In the genomic region with DNA sequence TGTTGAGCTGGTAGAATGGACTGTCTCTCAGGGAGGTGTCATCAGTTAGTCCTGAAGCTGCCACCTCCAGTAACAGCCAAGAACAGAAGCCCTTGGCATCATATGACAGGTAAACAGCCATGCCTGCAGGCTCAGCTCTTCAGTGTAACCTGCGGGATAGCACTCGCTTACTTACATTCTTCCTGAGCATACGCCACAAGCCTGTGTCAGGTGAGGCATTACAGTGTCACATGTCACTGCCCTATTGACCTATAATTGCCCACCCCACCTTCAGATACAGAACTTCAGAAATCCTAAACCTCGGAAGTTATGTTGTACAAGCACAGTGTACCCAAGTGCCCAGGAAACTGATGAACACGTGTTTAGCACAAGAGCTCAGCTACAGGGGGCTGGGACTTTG, we compare ENCODE assay signal across 22 mouse cellular contexts.
DNase-seq lines count a peak whose midpoint lies in the region; ATAC-seq and TF ChIP-seq lines count a peak whose summit lies in the region.
"Had no signal": no experiment of that assay in that cellular context is flagged by ENCODE, and none has a peak within 500 bp of the region (broad histone marks: within the 10 kb centered on the region; RNA-seq: fewer than 3 reads in every experiment).

No protein-coding gene starts in this region.

- peaks cover 11% of the 10 kb centered on the region; the same call in 1 of the 2 replicates for H3K4me1 ChIP-seq in kidney, adult 2 months (ENCODE audit: control insufficient read depth, insufficient read depth, low read length)
- peaks cover 10% of the 10 kb centered on the region; the same call in 1 of the 2 replicates for H3K4me1 ChIP-seq in kidney, embryonic 14.5 days (ENCODE audit: control insufficient read depth, insufficient read depth, low read length)
- peaks cover 10% of the 10 kb centered on the region; the same call in 1 of the 2 replicates for H3K4me1 ChIP-seq in intestine, embryonic 15.5 days (replicated peaks)
- H3K4me1 ChIP-seq in intestine, postnatal 0 days (replicated peaks; ENCODE audit: control insufficient read depth, insufficient read depth, low read length): no peaks in the 10 kb centered on the region
- 0 out of 2 replicates have a peak, but pooled peaks cover 5% of the 10 kb centered on the region for H3K4me1 ChIP-seq in liver, embryonic 12.5 days
- H3K4me1 ChIP-seq: forebrain, embryonic 15.5 days; hindbrain, embryonic 15.5 days had no signal

- H3K4me2 ChIP-seq in kidney, embryonic 14.5 days (replicated peaks; ENCODE audit: low read depth, low read length): no peak overlapping the region
- no peak overlapping the region for H3K4me2 ChIP-seq in intestine, embryonic 15.5 days (replicated peaks)
- H3K4me2 ChIP-seq in intestine, postnatal 0 days (replicated peaks; ENCODE audit: low read depth): no peak overlapping the region
- H3K4me2 ChIP-seq in liver, embryonic 12.5 days: no peak overlapping the region
- H3K4me2 ChIP-seq: embryonic facial prominence, embryonic 13.5 days; forebrain, embryonic 12.5 days; forebrain, embryonic 15.5 days; heart, embryonic 11.5 days; hindbrain, embryonic 12.5 days; hindbrain, embryonic 15.5 days had no signal

- no peak for TF ChIP-seq POLR2A in kidney, adult 2 months (IDR thresholded peaks at IDR 0.05; ENCODE audit: low read depth, low read length)

- H3K27ac ChIP-seq in kidney, adult 2 months (ENCODE audit: insufficient read depth, low read depth, low read length): no peak overlapping the region
- H3K27ac ChIP-seq in kidney, embryonic 14.5 days (ENCODE audit: low read depth, low read length): no peak overlapping the region
- no peak overlapping the region for H3K27ac ChIP-seq in intestine, embryonic 15.5 days
- H3K27ac ChIP-seq in intestine, postnatal 0 days (ENCODE audit: low read depth, low read length): peak overlapping the region; percentile 54
- no peak overlapping the region for H3K27ac ChIP-seq in liver, embryonic 12.5 days
- H3K27ac ChIP-seq: embryonic facial prominence, embryonic 10.5 days; embryonic facial prominence, embryonic 13.5 days; forebrain, embryonic 12.5 days; forebrain, embryonic 15.5 days; hindbrain, embryonic 12.5 days; hindbrain, embryonic 15.5 days had no signal

- no peak overlapping the region for H3K4me3 ChIP-seq in kidney, adult 2 months (ENCODE audit: insufficient read depth, low read depth, low read length)
- no peak overlapping the region for H3K4me3 ChIP-seq in kidney, embryonic 14.5 days (ENCODE audit: low read length)
- no peak overlapping the region for H3K4me3 ChIP-seq in intestine, embryonic 15.5 days (replicated peaks)
- no peak overlapping the region for H3K4me3 ChIP-seq in intestine, postnatal 0 days (ENCODE audit: low read depth, low read length)
- no peak overlapping the region for H3K4me3 ChIP-seq in liver, embryonic 12.5 days
- H3K4me3 ChIP-seq: embryonic facial prominence, embryonic 10.5 days; embryonic facial prominence, embryonic 13.5 days; erythroblast, embryonic 14.5 days; forebrain, embryonic 12.5 days; forebrain, embryonic 15.5 days; hindbrain, embryonic 12.5 days; hindbrain, embryonic 15.5 days had no signal

- 54% methylated on average over 5 of the region's 5 CpGs for WGBS in kidney, adult 2 months
- 73% methylated on average over 5 of the region's 5 CpGs for WGBS in kidney, embryonic 14.5 days
- 74% methylated on average over 5 of the region's 5 CpGs for WGBS in intestine, embryonic 15.5 days
- WGBS in intestine, postnatal 0 days: 59% methylated on average over 5 of the region's 5 CpGs
- WGBS in liver, embryonic 12.5 days (ENCODE audit: insufficient replicate concordance): 84% methylated on average over 5 of the region's 5 CpGs

- no peak overlapping the region for H3K9ac ChIP-seq in kidney, embryonic 14.5 days (ENCODE audit: low read depth, low read length)
- H3K9ac ChIP-seq in intestine, embryonic 15.5 days: no peak overlapping the region
- no peak overlapping the region for H3K9ac ChIP-seq in intestine, postnatal 0 days (ENCODE audit: low read depth, low read length)
- no peak overlapping the region for H3K9ac ChIP-seq in liver, embryonic 12.5 days
- H3K9ac ChIP-seq: embryonic facial prominence, embryonic 13.5 days; forebrain, embryonic 12.5 days; forebrain, embryonic 15.5 days; hindbrain, embryonic 12.5 days; hindbrain, embryonic 15.5 days had no signal

- no peaks in the 10 kb centered on the region for H3K9me3 ChIP-seq in kidney, embryonic 14.5 days (ENCODE audit: control insufficient read depth, low read length)
- H3K9me3 ChIP-seq in intestine, embryonic 15.5 days: no peaks in the 10 kb centered on the region
- H3K9me3 ChIP-seq in intestine, postnatal 0 days (ENCODE audit: control insufficient read depth): no peaks in the 10 kb centered on the region
- no peaks in the 10 kb centered on the region for H3K9me3 ChIP-seq in liver, embryonic 12.5 days (replicated peaks)
- H3K9me3 ChIP-seq: embryonic facial prominence, embryonic 10.5 days; embryonic facial prominence, embryonic 13.5 days; forebrain, embryonic 12.5 days; forebrain, embryonic 15.5 days; hindbrain, embryonic 12.5 days; hindbrain, embryonic 15.5 days had no signal

- no peaks in the 10 kb centered on the region for H3K27me3 ChIP-seq in kidney, adult 2 months (replicated peaks; ENCODE audit: control insufficient read depth, insufficient read depth, low read length)
- no peaks in the 10 kb centered on the region for H3K27me3 ChIP-seq in kidney, embryonic 14.5 days (ENCODE audit: control insufficient read depth, insufficient read depth, low read length)
- no peaks in the 10 kb centered on the region for H3K27me3 ChIP-seq in intestine, embryonic 15.5 days (replicated peaks)
- H3K27me3 ChIP-seq in intestine, postnatal 0 days (replicated peaks; ENCODE audit: control insufficient read depth, insufficient read depth, low read length): no peaks in the 10 kb centered on the region
- H3K27me3 ChIP-seq in liver, embryonic 12.5 days (replicated peaks): no peaks in the 10 kb centered on the region
- H3K27me3 ChIP-seq: embryonic facial prominence, embryonic 13.5 days; forebrain, embryonic 12.5 days; forebrain, embryonic 15.5 days; hindbrain, embryonic 12.5 days; hindbrain, embryonic 15.5 days had no signal

- peak; percentile 37 for DNase-seq in kidney, adult 2 months
- DNase-seq in urinary bladder, postnatal 36 days (ENCODE audit: low spot score in 2 of 2): no peak
- DNase-seq: adrenal gland, adult 2 months; adrenal gland, postnatal 14 days; cerebellum, adult 18-20 months; cerebellum, adult 9-10 months; cerebellum, postnatal 14 days; gastrocnemius, postnatal 10 days; heart, adult 11 months had no signal

- no peak for ATAC-seq in kidney, embryonic 14.5 days (ENCODE audit: low FRiP score, low TSS enrichment)
- ATAC-seq in intestine, embryonic 15.5 days: peak; percentile 64
- ATAC-seq in intestine, postnatal 0 days: peak; percentile 79
- ATAC-seq in liver, embryonic 12.5 days: no peak
- ATAC-seq: CD4-positive, CD25-positive, alpha-beta regulatory T cell, adult 4 months; forebrain, embryonic 15.5 days had no signal

- no peaks in the 10 kb centered on the region; the same call in 1 of the 2 replicates for H3K36me3 ChIP-seq in kidney, adult 2 months (ENCODE audit: control insufficient read depth, insufficient read depth, low read length)
- H3K36me3 ChIP-seq in kidney, embryonic 14.5 days (ENCODE audit: control insufficient read depth, insufficient read depth, low read length): peaks cover 14% of the 10 kb centered on the region; the same call in 1 of the 2 replicates
- peaks cover 13% of the 10 kb centered on the region for H3K36me3 ChIP-seq in intestine, embryonic 15.5 days
- peaks cover 27% of the 10 kb centered on the region for H3K36me3 ChIP-seq in intestine, postnatal 0 days (ENCODE audit: control insufficient read depth, insufficient read depth)
- H3K36me3 ChIP-seq in liver, embryonic 12.5 days: peaks cover 9% of the 10 kb centered on the region; the same call in 1 of the 2 replicates
- H3K36me3 ChIP-seq: forebrain, embryonic 12.5 days; forebrain, embryonic 15.5 days; hindbrain, embryonic 12.5 days; hindbrain, embryonic 15.5 days had no signal

- TF ChIP-seq CTCF in kidney, adult 2 months (conservative IDR thresholded peaks at IDR 0.05; ENCODE audit: insufficient read depth, insufficient read length, low read depth, low read length): no peak
- TF ChIP-seq CTCF in intestine, postnatal 0 days (IDR thresholded peaks at IDR 0.05; ENCODE audit: low read depth): no peak

Comparison
In these comparisons a context has a peak if more than half of its experiments do, and no peak if none do; other contexts are left out.
1. ATAC-seq: peak in intestine, embryonic 15.5 days (single experiment) and intestine, postnatal 0 days (single experiment); none in kidney, embryonic 14.5 days (single experiment) and liver, embryonic 12.5 days (single experiment).